Mouse (Mus musculus) lung, postnatal 0 days (tissue): Measurements from ENCODE around the gene Evi5l. TPM values are rescaled to one million over a fixed set of nuclear protein-coding genes. Genes with fewer than 3 reads are reported as not detected.

Experiments used
- ATAC-seq: fragments of 200-750 bp; cut with Nextera tagmentation; 2 replicates; pipeline ENCODE4 v1.8.0; 2017; ENCODE audit warnings: moderate library complexity
- DNase-seq: peaks from one replicate; pipeline ENCODE4 v3.0.0-alpha.2; 2016; ENCODE audit warnings: low spot score
- H3K27ac ChIP-seq: fragments of 300-500 bp; sonication (generic); 2 replicates; pipeline ENCODE4 v1.5.1; 2014; ENCODE audit warnings: antibody characterized with exemption, mild to moderate bottlenecking, low read length, mixed read lengths
- H3K27me3 ChIP-seq: fragments of 300-500 bp; sonication (generic); replicated peaks from 2 replicates; pipeline ENCODE4 v1.6.1; 2014; ENCODE audit warnings: low read length, mixed read lengths; ENCODE audit not compliant: insufficient read depth
- H3K36me3 ChIP-seq: fragments of 300-500 bp; sonication (generic); 2 replicates; pipeline ENCODE4 v1.6.1; 2014; ENCODE audit warnings: low read length, mixed read lengths; ENCODE audit not compliant: insufficient read depth
- H3K4me1 ChIP-seq: fragments of 300-500 bp; sonication (generic); 2 replicates; pipeline ENCODE4 v1.6.1; 2014; ENCODE audit warnings: antibody characterized with exemption, low read depth, low read length, mixed read lengths; ENCODE audit not compliant: insufficient read depth
- H3K4me2 ChIP-seq: fragments of 300-500 bp; sonication (generic); replicated peaks from 2 replicates; pipeline ENCODE4 v1.6.1; 2014; ENCODE audit warnings: low read depth, mild to moderate bottlenecking, low read length, moderate library complexity, mixed read lengths
- H3K4me3 ChIP-seq: fragments of 300-500 bp; sonication (generic); 2 replicates; pipeline ENCODE4 v1.5.1; 2014; ENCODE audit warnings: low read depth, low read length
- H3K9ac ChIP-seq: fragments of 300-500 bp; sonication (generic); replicated peaks from 2 replicates; pipeline ENCODE4 v1.6.1; 2014; ENCODE audit warnings: low read depth, mild to moderate bottlenecking
- H3K9me3 ChIP-seq: fragments of 300-500 bp; sonication (generic); 2 replicates; pipeline ENCODE4 v1.6.1; 2016; ENCODE audit warnings: low read length, mixed read lengths
- CTCF ChIP-seq: IDR thresholded peaks from 2 replicates; pipeline ENCODE4 v1.5.1; 2016; ENCODE audit warnings: antibody characterized with exemption, mild to moderate bottlenecking
- EP300 ChIP-seq: IDR thresholded peaks from 2 replicates; pipeline ENCODE4 v1.6.1; 2016; ENCODE audit warnings: antibody characterized with exemption, mild to moderate bottlenecking, control low read depth
- WGBS: fragments of 180-500 bp; shearing (Covaris S2); extraction: QIAGEN DNeasy Blood & Tissue Kit; methylation state at CpG from one replicate; pipeline ENCODE4 v1.1.7; 2014; 5-methylcytosine and 5-hydroxymethylcytosine counted together
- polyA plus RNA-seq: library from polyadenylated mRNA; unstranded; fragments of >200 nt; fragmentation: Nextera tagmentation; extraction: Ambion mirVana; gene quantifications from 2 replicates; pipeline ENCODE4 v1.2.1, GENCODE M21; 2015

Gene Evi5l
- polyA plus RNA-seq, 1 experiment from 2014 or later = 11.9 TPM

DNA sequence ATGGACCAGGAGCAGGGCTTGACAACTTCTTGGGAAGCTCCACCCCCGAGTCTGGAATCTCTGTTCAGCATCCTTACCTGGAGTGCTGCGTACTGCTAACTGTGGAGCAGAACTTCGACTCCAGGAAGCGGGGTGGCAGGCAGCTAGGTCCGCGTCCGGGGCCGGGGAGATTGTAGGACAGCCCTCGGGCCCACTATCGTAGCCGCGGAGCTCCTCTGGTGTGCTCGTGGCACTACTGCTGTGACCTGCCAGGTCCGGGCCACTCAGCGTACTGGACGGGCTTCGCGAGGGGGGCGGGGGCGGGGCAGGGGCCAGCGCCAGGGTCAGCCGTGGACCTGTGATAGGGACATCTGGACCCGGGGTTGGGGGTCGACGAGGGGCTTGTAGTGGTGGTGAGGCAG lies 46.4 kb downstream of the Evi5l start:
- under 1% methylated on average over 20 of the region's 25 CpGs for WGBS
- TF ChIP-seq CTCF (no peak), EP300 (no peak)

GRCm38 (mm10) chr8:4213210-4214005 lies 47.0 kb downstream of the Evi5l start:
- DNase-seq = peak; percentile 89
- Histone ChIP-seq H3K4me3 (peak overlapping the region; percentile 38), H3K27me3 (0 out of 2 replicates have a peak, but pooled peaks cover 4% of the 10 kb centered on the region), H3K4me2 (peak overlapping the region; percentile 83), H3K9ac (peak overlapping the region; percentile 23; the same call in 1 of the 2 replicates), H3K36me3 (no peaks in the 10 kb centered on the region), H3K27ac (peak overlapping the region; percentile 54), H3K4me1 (peaks cover 12% of the 10 kb centered on the region; the same call in 1 of the 2 replicates), H3K9me3 (no peaks in the 10 kb centered on the region)
- WGBS = 2% methylated on average over 17 of the region's 18 CpGs
- ATAC-seq = peak; percentile 74
- no peak for TF ChIP-seq CTCF
- no peak for TF ChIP-seq EP300

More for the DNA sequence above, 46.4 kb downstream of the Evi5l start:
- ATAC-seq (peak; percentile 16), DNase-seq (peak; percentile 60)
- peak overlapping the region; percentile 23; the same call in 1 of the 2 replicates for H3K9ac ChIP-seq
- no peaks in the 10 kb centered on the region for H3K9me3 ChIP-seq
- H3K4me3 ChIP-seq = peak overlapping the region; percentile 38
- peak overlapping the region; percentile 54; the same call in 1 of the 2 replicates for H3K27ac ChIP-seq
- H3K27me3 ChIP-seq = 0 out of 2 replicates have a peak, but pooled peaks cover 4% of the 10 kb centered on the region
- peak overlapping the region; percentile 83 for H3K4me2 ChIP-seq
- peaks cover 12% of the 10 kb centered on the region; the same call in 1 of the 2 replicates for H3K4me1 ChIP-seq
- H3K36me3 ChIP-seq = no peaks in the 10 kb centered on the region

- Histone ChIP-seq H3K9me3 (no peaks in the 10 kb centered on the region), H3K36me3 (no peaks in the 10 kb centered on the region), H3K9ac (no peak overlapping the region), H3K4me1 (peaks cover 12% of the 10 kb centered on the region; the same call in 1 of the 2 replicates), H3K4me3 (peak overlapping the region; percentile 38), H3K4me2 (peak overlapping the region; percentile 83), H3K27ac (peak overlapping the region; percentile 52), H3K27me3 (0 out of 2 replicates have a peak, but pooled peaks cover 4% of the 10 kb centered on the region)
- ATAC-seq (peak; percentile 87), DNase-seq (peak; percentile 95)
- 5% methylated on average over 33 of the region's 33 CpGs for WGBS
- TF ChIP-seq EP300 = no peak
- no peak for TF ChIP-seq CTCF
Measured at GRCm38 (mm10) chr8:4214006-4214980, 47.9 kb downstream of the Evi5l start.

GRCm38 (mm10) chr8:4216296-4216695 lies 49.9 kb downstream of the Evi5l start:
- whole genome bisulfite sequencing = 6% methylated on average over 16 of the region's 18 CpGs
- peak overlapping the region; percentile 64 for H3K4me2 ChIP-seq
- H3K9ac ChIP-seq = no peak overlapping the region
- H3K27me3 ChIP-seq = 0 out of 2 replicates have a peak, but pooled peaks cover 4% of the 10 kb centered on the region
- TF ChIP-seq CTCF = no peak
- ATAC-seq (no peak), DNase-seq (no peak)
- H3K27ac ChIP-seq = no peak overlapping the region
- peaks cover 12% of the 10 kb centered on the region; the same call in 1 of the 2 replicates for H3K4me1 ChIP-seq
- H3K9me3 ChIP-seq = no peaks in the 10 kb centered on the region
- H3K4me3 ChIP-seq = no peak overlapping the region
- no peaks in the 10 kb centered on the region for H3K36me3 ChIP-seq

DNA sequence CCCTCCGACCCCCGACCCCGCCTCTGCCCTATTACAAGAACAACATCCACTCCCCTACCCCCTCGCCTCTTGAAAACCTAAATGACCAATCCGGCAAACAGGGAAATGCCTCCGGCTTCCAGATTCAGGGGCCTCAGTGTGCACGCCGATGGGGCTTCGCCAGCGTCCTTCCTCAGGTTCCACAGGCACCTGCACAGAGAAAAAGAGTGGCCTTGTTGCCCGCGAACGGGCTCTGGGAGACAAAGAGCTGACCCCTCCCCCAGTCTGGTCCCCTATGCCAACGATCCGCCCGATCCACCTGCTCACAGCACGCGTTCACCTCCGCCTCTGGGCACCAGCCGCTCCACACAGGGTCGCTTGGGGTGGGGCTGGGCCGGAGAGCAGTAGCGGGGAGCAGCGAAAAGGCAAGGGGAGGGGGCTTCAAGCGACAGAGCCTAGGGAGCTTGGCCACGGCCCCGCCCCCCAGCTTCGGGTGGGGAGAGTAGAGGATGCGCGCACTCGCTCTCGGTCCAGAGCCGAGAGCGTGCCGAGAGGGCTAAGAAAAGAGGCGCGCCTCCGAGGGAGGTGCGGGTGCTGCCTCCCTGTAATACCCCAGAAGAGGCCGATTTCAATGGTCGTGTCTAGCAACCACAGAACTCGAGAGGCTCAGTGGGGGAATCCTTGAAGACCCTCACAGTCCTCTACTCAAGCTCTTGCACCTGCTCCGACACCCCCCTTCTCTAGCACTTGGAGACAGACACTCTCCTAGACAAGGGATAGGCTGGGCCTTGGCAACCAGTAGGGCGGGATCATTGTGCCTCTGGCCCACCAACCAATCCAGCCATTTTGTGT lies 50.6 kb downstream of the Evi5l start, which contains the start of gene Prr36:
Gene Prr36, minus strand, starts transcription at position 669 of the 831 bp plus-strand sequence.
- DNase-seq (peak; percentile 62), ATAC-seq (no peak)
- TF ChIP-seq CTCF (no peak), EP300 (no peak)
- Histone ChIP-seq H3K4me3 (peak within 1 kb of the TSS; percentile 36), H3K27ac (no peak within 1 kb of the TSS), H3K4me2 (peak within 1 kb of the TSS; percentile 64), H3K4me1 (peaks cover 12% of the 10 kb centered on the region; the same call in 1 of the 2 replicates), H3K27me3 (0 out of 2 replicates have a peak, but pooled peaks cover 4% of the 10 kb centered on the region), H3K9ac (no peak within 1 kb of the TSS), H3K36me3 (no peaks in the 10 kb centered on the region), H3K9me3 (no peaks in the 10 kb centered on the region)
- 1% methylated on average over 43 of the region's 44 CpGs for WGBS
